Mouse (Mus musculus): Measurements from ENCODE around the gene Apoc1. TPM values are rescaled to one million over a fixed set of nuclear protein-coding genes. Genes with fewer than 3 reads are reported as not detected.

Apoc1 gene
- total RNA-seq, 2 experiments from 2014 or later = 2.2 to 8.9 TPM

DNA sequence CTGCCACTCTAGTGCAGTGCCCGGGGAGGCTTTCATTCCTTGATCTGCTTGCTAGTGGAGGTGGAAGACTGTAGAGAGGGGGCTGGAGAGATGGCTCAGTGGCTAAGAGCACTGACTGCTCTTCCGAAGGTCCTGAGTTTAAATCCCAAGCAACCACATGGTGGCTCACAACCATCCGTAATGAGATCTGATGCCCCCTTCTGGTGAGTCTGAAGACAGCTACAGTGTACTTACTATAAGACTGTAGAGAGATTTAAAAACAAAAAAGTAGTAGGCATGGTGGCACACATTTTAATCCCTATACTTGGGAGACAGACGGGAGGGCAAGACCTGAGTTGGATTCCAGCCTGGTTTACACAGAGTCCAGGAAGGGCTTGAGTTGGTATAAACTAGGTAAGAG is 20.0 kb upstream of the Apoc1 start:
- intact Hi-C loops (cut with DNase I) = loop anchor here (2.0 to 5.0 kb wide), 2 partner anchors 44 to 125 kb away; no protein-coding TSS in a partner anchor
- no peak for DNase-seq

- intact Hi-C loops (cut with DNase I) = loop anchor here (5.0 kb wide), 1 partner anchor 123 kb away; no protein-coding TSS in a partner anchor
- DNase-seq = no peak
Measured at GRCm38 (mm10) chr7:19710650-19711049, 18.2 kb upstream of the Apoc1 start.

GRCm38 (mm10) chr7:19705271-19705670 is 12.8 kb upstream of the Apoc1 start:
- intact Hi-C loops (cut with DNase I) = loop anchor here (10.0 kb wide), 1 partner anchor 300 kb away; the partner anchor contains the start of genes Ckm and Klc3
- DNase-seq = no peak

DNA sequence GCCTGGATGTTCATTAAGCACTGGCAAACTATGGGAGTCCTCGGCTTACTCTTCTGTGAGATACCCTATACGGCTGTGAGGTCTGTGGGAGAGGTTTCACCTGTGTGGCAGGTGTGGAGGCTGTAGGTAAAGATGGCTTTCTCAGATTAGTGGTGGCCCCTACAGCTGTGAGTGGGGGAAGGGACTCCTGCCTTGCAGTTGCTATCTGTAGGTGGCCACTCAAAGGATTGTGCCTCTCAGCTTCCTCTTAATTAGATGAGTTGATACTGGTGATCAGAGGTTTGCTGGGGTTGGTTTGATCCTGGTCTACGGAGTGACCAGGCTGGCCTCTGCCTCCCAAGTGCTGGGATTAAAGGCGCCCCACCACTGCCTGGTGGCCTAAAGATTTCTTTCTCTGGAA is 12.0 kb upstream of the Apoc1 start:
- intact Hi-C loops (cut with DNase I) = loop anchor here (10.0 kb wide), 1 partner anchor 300 kb away; the partner anchor contains the start of genes Ckm and Klc3

DNA sequence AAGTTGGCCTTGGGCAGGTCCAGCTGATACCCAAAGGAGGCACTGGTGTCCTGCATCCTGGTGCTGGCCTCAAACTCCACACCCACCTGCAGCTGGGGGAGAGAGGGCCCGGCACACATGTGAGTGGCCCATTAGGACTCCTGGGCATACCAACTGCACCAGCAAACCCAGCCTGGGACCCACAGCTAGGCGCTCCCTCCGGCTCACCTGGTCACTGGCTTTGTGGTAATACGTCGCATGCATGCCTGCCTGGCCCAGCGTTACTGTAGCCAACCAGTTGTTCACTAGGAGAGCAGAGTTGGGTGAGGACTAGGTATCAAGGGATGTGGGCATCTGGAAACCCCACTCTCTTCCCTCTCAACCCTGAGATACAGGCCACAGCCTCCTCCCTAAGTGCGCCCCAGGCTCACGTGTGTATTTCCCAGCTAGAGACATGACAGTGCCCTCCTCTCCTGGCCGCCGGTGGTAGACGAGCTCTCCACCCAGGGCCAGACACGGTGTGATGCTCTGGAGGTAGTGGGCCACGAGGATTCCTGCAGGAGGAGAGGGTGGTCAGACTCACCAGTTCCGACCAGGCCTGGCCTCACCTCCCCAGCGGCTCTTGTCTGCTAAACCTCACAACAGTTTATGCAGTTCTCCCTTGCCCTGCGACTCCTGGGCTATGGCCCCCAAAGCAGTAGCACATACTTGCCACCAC is 10.5 kb upstream of the Apoc1 start:
- intact Hi-C loops (cut with DNase I) = loop anchor here (10.0 kb wide), 1 partner anchor 298 kb away; the partner anchor contains the start of genes Ckm and Klc3

More for the DNA sequence above, 12.0 kb upstream of the Apoc1 start:
- no peak for DNase-seq

GRCm38 (mm10) chr7:19701069-19701761 is 8.8 kb upstream of the Apoc1 start:
- intact Hi-C loops (cut with DNase I) = loop anchor here (1.0 to 10.0 kb wide), 2 partner anchors 32 to 296 kb away; partner anchors contain the start of genes Ckm and Klc3
- peak; percentile 82 to 86 for DNase-seq

More for the DNA sequence above, 10.5 kb upstream of the Apoc1 start:
- no peak for DNase-seq

GRCm38 (mm10) chr7:19700299-19701068 is 8.0 kb upstream of the Apoc1 start:
- intact Hi-C loops (cut with DNase I) = loop anchor here (1.0 to 10.0 kb wide), 2 partner anchors 31 to 296 kb away; partner anchors contain the start of genes Ckm and Klc3
- DNase-seq = no peak

DNA sequence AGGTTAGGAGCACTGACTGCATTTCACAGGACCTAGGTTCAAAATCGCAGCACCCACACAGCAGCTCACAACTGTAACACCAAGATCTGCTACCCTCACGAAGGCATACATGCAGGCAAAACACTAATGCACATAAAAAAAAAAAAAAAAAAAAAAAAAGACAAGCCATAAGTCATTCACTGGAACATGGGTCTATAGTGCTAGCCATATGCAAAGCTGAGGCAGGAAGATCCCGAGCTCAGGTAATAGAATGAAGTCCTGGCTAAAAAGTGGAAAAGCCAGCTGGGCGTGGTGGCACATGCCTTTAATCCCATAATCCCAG is 7.3 kb upstream of the Apoc1 start:
- intact Hi-C loops (cut with DNase I) = loop anchor here (10.0 kb wide), 1 partner anchor 295 kb away; the partner anchor contains the start of genes Ckm and Klc3
- no peak for DNase-seq

DNA sequence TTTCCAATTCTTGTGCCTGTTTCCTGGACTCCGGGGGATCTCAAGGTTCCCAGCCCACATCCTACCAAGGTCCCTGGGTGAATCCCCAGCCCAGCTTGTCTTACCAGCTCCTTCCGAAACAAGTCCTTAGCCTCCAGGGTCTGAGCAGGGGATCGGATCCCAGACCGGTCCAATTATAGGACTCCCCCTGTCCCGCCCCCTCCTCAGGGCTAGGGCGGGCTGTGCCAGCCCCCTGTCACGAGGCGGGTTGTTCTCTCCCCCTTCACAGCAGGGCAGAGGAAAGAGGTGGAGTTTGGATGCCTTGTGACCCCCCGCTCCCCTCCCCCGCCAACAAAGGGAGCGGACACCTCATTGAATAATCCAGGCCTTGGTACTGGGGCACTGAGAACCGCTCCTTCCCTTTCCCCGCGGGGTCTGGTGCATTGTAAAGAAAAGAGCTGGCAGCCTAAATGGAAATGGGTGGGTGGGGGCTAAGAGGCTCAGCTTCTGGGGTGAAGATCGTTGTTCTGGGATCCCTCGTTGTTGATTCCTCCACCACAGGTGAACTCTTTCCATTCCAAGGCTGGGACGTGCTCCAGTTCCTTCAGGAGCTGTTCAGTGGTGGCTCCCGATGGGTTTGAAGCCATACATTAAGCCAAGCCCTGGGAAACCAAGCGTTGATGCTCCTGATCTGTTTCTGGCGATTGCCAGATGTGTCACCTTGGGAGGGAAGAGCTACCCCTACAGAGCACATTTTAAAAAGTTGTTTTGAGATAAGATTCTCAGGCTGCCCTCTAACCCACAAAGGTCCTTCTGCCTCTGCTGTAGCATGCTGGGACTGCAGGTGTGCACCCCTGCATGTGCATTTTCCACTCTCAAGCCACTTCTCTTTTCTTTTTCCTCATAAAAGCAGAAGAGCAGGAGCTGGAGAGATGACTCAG is 6.7 kb upstream of the Apoc1 start, which contains the start of gene Apoe:
Gene Apoe (minus strand): TSS at position 282 of the 920 bp plus-strand sequence.
- intact Hi-C loops (cut with DNase I) = no loop called here

GRCm38 (mm10) chr7:19697949-19698906 is 5.8 kb upstream of the Apoc1 start:
- peak in 1 of 2 experiments; percentile 40 for DNase-seq
- intact Hi-C loops (cut with DNase I) = no loop called here

More for the DNA sequence above, 6.7 kb upstream of the Apoc1 start, which contains the start of gene Apoe:
- DNase-seq = peak; percentile 68

DNA sequence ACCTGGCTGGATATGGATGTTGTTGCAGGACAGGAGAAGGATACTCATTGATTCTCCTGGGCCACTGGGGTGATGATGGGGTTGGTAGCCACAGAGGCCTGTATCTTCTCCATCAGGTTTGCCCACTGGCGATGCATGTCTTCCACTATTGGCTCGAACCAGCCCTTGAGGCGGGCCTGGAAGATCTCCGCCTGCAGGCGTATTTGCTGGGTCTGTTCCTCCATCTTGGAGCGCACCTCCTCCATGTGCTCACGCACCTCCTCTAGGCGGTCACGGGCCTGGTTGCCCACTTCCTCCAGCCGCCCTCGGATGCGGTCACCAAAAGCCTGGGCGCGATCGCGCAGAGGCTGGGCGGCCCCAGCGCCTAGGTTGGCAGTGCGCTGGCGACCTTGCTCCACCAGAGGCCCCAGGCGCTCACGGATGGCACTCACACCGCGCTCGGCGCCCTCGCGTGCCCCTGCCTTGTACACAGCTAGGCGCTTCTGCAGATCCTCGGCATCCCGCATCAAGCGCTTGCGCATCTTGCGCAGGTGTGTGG is 3.9 kb upstream of the Apoc1 start:
- DNase-seq = no peak
- intact Hi-C loops (cut with DNase I) = no loop called here

GRCm38 (mm10) chr7:19695881-19696280 is 3.4 kb upstream of the Apoc1 start:
- DNase-seq = no peak
- intact Hi-C loops (cut with DNase I) = no loop called here

- DNase-seq = no peak
- intact Hi-C loops (cut with DNase I) = no loop called here
Measured at GRCm38 (mm10) chr7:19695213-19695594, 2.7 kb upstream of the Apoc1 start.

DNA sequence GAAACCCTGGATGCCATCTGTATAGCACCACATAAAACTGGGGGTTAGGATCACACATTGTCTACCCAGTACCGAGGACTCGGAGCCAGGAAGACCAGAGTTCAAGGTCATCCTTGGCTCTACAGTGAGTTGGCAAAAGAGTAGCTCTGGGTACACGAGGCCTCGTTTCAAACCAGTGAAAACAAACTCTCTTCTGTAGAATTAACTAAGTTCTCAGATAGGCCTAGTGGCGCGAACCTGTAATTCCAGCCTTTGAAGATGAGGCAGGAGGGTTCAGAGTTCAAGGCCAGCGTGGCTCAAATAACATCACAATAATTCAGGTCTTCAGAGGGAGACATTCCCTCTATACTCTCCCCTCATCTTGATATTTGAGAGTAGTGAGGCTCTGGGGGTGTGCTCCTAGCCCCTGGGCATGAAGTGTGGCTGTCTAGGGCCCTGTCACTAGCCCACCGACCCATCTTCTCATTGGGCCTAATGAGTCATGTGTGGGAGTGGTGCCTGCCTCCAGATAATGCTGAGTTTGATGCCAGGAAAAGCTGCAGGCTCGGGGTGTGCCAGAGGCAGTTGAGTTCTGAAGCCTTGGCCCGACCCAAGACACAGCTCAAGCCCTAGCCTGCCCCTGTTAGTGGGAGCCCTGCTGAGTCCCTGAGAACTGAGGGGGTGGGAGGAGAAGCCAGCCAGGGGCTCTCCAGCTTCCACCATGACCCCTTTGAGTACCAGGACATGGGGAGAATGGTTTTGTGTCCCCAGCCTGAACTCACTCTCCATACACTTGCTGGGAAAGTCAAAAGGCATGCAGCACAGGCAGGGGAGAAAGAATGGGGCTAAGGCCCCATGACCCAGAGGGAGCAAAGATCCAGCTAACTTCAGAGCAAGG is 2.1 kb upstream of the Apoc1 start:
- DNase-seq = no peak
- intact Hi-C loops (cut with DNase I) = no loop called here

DNA sequence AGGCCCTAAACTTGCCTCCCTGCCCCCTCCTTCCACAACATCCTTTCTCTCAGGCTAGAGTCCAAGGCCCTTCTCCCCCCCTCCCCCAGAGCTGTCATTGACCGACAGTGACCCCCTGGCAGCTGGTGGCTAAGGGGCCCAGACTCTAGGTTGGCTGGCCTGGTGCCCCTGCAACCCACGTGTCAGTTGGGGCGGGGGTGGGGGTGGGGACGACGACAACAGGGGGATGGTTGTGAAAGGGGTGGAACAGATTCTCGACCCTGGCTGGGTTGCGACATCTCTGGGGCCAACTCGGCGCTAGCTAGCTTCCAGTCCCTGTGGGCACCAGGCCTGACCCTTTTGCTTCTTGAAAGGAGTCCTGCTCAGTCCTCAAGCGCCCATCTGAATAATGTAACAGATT is 961 bp upstream of the Apoc1 start:
- intact Hi-C loops (cut with DNase I) = no loop called here
- peak; percentile 66 to 67 for DNase-seq

DNA sequence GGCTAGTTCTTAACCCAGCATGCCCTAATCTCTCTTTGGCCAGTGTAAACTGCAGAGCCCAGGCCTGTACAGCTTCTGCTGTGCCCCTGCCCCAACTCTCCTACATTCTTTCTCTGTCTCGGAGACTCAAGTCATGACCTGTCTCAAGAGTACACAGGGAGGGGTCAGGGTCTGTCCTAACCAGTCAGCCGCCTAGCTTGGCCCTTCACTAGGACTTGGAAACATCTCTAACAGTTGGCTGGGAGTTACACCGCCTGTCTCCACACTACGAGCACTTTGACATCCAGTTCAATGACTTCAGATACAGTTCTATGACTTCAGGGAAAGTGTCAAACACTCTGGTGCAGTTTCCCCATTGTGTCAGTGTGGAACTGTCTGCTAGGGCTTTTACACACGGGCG is 1.0 kb downstream of the Apoc1 start:
- intact Hi-C loops (cut with DNase I) = no loop called here
- no peak for DNase-seq

DNA sequence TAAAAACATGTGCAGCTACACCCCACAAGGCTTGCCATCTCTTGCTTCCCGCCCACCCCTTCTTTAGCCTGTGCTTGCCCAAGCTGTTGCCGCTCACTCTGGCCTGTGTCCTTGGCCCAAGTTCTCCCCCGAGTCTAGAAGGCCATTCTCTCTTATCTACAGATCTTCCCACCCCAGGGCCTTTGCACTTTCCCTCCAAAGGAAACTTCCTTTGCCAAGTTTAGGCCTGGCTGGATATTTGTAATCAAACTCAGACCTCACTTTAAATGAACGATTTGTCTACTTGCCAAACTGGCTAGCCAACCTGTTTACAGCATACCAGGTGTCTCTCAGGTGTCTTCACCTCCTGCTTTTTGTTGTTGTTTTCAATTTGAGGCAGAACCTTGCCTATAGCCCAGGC is 1.6 kb downstream of the Apoc1 start:
- intact Hi-C loops (cut with DNase I) = no loop called here
- DNase-seq = no peak
